Mouse (Mus musculus) liver, adult (tissue): ENCODE measurements at regions not wholly inside any gene's neighbourhood (a gene's known extent, or its start where the extent isn't known, plus 50 kb on each side); places are given as distances from the start of the nearest gene placed in this dataset.

ENCODE experiments used
- GATA4 ChIP-seq: IDR thresholded peaks from 2 replicates; pipeline ENCODE4 v1.6.1; 2014; ENCODE audit warnings: mild to moderate bottlenecking, low read length; ENCODE audit not compliant: insufficient replicate concordance

DNA sequence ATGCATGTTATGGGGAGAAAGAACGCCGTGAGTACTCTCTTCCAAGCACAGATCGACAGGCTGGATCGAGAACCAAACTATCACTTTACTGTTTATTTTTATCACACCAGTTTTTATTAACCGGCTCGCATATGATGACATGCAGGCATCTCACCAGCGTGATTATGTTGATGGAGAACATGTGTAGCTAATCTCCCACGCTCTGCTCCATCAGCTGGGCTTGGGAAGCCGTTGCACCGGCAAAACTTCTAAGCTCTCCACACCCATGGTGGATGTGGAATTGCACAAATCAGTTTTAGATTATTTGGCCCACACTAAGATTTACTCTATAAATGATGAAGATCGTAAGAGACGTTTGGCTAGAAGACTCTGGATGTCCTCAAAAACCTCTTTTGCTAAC is 125.9 kb downstream of the Icos start:
- TF ChIP-seq GATA4, result no peak

DNA sequence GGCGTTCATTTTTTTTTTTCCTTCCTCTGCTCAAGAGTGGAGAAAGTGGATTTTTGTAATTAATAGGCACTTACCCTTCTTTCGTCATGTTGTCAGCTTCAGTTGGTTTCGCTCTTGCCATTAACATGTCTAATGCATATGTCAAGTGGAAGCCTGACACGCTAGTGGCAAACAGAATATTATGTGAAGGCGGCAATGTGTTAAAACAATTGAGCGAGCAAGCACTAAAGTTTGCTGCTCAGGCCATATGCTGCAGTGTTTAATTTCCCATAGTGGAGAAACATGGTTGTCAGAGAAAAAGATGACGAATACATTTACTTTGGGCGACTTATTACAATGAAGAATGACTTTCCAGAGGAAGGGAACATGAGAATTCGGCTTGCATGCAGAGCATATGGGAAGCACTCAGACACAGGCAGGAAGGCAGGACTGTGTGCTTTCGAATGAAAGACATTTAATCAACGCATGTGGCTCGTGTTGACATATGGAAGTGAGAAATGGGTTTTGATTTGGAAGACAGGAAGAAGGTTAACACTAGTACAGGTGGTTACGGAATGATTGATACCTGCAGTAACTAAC is 134.1 kb downstream of the Icos start:
- no peak for TF ChIP-seq GATA4

DNA sequence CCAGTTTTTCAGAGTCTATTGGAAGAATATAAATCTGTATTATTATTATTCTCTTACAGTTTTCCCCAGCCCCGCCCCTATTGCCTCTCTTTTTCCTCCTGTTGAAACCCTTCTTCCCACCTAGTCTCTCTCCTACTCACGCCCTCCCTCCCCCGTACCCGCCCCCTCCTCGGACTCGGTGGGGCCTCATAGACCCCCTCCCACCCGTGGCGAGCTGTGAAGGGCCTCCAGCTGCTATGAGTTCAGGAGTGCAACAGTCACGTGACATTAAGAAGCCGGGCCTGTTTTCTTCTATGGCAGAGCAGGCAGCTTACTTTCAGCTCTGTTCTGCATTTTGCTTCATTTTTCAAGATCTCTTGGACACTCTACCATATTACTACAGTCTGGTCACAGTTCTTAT is 139.8 kb downstream of the Icos start:
- no peak for TF ChIP-seq GATA4

DNA sequence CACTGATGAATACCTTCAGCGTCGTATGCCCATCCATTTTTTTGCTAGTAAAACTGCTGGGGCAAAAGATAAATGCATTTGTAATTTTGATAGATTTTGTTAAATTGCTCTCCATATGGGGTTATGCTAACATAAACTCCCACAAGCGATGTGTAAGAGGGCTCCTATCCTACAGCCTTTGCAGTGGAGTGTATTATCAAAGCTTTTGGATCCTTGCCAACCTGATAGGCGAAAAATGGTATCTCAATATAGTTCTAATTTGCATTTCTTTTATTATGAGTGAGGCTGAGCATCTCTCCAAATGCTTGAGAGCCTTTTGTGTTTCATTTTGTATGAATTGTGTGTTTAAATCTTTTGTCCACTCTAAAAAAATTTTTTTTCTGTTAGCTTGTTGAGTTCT is 140.3 kb downstream of the Icos start:
- no peak for TF ChIP-seq GATA4

DNA sequence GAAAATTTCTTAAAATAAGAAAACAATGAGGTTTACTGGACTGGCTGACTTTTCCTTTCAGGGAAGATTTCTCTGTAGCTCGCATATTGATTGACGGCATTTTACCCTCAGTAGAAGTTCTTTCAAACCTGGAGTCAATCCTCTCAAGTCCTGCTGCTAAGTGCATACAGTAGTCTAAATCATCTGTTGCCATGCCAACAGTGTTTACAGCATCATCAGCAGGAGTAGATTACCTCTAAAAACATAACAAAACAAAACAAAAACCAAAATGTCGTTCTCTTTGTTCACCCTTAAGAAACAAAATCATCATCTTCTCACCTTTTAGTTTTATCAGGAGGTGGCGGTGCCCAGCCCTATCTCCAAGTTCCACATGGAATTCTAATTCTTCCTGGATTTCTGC is 143.8 kb downstream of the Icos start:
- no peak for TF ChIP-seq GATA4

DNA sequence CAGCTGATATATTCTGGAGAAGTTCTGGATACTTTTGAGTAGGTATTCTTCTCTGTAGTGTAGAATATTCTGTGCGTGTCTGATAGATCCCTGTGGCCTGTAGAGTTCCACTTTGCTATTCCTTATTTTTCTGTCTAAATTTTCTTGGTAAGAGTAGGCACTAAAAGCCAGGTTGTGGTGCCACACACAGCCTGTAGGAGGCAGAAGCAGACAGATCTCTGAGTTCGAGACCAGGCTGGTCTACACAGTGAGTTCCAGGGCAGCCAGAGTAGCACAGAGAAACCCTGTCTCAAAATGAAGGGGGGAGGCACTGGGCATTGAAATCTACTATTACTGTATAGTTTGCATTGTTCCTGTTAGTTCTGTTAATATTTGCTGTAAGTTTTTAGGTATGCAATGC is 147.4 kb downstream of the Icos start:
- TF ChIP-seq GATA4, result no peak

DNA sequence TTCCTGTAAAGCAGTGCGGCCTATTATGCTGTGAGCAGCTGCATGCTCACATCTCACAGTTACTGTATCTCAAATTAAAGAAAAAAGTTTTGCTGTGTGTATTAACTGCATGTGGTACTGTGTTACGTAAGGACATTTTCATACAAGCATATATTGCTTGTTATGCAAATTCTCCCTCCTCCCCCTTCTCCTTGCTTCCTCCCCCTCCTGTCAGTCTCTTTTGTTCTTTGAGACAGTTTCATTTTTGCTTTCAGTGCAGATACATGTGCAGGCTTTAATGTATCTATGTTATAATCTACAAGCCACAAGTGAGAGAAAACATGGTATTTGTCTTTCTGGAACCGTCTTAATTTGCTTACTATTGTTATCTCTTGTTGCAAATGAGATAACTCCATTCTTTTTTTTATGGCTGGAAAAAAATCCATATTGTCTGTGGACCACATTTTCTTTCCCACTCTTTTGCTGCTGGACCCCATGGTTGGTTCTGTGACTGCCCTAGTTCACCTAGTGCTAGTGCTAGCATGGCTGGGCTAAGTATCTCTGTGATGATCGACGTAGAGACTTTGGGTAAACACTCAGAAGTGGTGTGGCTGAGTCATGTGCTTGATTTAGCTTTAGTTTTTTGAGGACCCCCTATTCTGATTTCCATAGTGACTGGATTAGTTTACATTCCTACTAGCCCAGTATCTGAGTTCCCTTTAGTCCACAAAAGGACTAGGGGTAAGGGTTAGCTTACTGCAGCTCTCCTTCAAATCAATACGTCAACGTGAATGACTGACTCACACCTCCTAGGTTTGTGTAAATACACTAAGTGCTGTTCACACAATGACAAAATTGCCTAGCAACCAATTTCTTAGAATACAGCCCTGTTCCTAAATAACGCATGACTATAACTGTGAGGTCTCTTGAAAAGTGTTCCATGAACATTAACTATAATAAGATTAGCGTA is 158.1 kb downstream of the Icos start:
- TF ChIP-seq GATA4, result no peak

DNA sequence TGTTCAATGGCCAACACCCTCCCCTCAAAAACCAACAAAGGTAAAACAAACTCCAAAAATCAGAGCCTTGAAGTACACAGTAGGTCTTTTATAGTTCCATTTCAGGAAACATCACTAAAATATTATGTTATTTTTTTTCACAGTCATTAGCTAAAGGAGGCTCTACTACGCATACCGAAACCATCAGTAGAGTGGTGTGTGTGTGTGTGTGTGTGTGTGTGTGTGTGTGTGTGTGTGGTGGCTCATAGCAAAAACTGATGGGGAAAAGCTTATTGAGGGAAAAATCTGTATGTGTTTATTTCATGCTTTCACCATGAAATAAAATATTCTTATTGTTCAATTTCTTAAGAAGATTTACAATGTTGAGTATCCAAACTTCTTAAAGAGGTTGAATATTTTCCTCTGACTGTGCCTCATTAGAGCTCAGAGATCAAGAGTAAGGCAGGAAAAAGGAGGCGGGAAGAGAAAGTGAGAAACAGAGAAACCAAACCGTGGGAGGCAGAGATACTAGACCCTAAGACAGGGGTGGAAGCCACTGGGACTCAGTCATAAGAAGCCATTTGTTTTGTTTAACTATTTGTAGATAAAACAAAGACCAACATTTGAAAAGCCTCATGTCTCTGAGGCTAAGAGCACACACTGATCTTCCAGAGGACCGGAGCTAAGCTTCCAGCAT is 159.6 kb downstream of the Icos start:
- TF ChIP-seq GATA4, result no peak

DNA sequence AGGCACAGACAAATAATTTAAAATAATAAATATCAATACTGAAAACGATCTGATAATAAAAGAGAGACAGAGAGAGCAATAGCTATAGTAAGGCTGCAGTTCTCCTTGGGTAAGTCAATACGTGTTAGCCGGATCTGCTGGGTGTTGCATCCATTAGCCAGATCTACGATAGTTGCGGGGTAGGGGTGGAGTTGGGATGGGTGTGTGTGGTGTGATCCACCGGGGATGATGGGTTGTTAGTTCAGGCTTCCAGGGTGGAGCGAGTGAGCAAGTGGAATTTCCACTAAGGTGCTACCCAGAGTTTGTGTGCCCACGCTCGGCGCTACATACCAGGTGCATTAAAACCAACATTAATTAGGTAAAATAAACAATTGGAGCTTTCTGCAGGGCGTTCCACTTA is 160.2 kb downstream of the Icos start:
- TF ChIP-seq GATA4, result no peak

DNA sequence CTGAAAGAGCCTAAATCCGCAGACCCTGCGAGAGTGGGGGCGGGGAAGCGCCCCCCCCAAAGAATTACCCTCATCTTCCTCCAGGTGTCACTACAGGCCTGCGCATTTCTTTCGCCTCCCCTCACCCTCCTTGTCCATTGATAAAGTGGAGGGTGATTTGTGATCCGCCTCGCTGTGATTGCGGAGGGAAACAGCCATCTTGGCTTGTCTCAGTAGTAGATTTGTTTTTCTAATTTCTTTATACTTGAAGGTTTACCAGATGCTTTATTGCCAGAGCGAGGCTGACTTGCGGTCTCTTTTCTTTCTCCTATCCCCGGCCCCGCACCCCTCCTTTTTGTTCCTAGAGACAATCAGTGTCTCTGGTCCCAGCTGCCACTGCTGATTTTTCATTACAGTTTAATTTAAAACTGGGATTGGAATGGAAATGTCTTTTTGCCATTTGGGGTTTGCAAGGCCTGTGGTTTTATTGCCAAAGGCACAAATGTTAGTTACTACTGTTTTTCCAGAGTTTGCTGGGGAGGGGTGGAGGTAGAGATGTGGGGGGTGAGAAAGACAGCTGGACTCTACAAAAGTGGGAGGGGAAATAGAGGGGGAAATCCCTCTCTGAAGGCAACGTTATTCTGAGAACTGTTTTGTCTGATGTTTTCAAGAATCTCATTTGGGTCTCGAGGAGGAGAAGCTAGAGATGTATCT is 161.7 kb downstream of the Icos start:
- no peak for TF ChIP-seq GATA4

DNA sequence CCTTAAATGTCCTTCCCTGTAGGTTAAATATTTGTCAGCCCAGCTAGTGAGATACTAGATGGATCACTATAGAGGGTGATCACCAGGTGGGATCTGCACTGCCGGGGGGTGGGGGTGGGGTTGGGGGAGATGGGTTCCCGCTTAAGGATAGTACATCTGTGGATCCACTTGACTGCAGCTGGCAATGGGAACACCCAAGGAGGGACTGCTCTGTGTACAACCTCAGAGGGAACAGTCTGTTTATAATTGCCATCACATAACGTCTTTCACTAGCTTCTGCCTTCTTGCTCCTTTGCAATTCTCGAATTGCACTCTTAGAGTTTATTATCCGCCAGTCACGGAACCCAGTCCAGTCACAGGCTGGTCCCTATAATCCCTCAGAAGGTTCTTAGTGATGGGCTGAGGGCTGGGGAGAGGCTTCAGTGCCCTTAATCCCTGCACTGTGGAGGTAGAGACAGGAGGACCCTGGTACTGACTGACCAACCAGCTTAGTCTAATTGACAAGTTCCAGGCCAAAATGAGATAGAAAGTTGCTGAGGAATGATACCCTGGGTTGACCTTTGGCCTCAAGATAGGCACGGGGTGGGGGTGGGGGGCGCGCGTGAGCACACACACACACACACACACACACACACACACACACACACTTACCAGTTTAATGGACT is 162.4 kb downstream of the Icos start:
- TF ChIP-seq GATA4, result no peak

DNA sequence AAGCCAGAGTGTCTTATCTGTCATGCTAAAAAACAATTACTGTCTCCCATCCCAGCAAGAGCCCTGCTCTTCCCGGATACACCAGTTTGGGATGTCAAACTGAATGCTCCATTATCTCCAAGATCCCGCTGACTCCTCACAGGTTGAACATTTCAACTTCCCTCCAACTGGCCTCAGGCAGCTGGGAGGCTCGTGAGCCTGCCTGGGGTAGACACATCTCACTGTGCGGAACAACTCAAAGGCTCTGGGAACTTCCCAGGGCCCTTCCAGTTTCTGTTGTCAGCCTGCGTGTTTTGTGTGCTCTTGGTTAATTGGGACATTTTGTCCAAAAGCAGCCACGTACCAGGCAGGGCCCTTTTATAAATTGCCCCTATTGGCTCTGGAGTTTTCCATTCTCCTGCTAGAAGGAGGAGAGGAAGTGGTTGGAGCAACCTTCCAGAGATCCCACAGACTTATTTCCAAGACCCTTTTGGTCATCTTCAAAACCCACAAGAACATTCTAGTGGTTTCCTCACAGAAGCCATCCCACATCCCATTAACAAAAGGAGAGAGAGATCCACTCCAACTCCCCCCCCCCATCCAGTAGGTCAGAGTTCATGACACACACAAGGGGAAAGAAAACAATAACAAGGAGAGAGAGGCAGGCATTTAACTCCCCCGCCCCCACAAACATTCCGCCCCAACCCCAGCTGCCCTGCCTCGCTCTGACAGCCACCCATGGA is 163.3 kb downstream of the Icos start:
- TF ChIP-seq GATA4, result no peak

DNA sequence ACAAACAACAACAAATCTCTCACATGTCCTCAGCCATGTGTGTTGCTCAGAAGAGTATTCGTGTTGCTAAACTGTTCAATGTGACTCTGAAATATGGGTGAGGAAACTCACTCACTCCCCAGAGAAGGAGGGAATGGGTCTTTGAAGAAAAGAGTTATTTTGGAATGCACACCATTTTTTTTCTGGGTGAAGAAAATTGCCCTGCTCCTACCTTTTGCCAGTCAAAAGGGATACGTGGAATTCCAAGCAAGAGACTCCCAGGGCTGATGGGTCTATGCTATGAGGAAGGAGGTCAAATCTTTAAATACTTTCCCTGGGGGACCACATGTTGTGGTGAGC is 163.8 kb downstream of the Icos start:
- no peak for TF ChIP-seq GATA4

DNA sequence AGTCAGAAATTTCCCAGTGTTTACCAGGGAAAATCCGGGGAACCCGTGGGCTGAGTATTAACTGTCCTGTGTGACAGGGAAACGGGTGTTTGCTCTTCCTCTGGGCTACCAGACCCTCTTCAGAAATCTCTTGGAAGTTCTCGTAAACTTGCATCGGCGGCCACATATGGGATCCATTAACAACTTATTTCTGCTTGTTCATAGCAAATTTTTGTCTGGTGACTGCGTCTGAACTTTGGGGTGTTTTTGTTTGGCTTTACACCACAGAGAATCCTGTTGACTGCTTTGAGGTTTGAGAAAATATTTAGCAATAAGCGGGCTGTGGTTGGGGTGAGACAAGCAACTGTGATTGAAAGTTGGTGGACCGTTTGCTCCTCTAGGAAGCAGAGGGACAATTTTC is 164.2 kb downstream of the Icos start:
- TF ChIP-seq GATA4, result no peak

DNA sequence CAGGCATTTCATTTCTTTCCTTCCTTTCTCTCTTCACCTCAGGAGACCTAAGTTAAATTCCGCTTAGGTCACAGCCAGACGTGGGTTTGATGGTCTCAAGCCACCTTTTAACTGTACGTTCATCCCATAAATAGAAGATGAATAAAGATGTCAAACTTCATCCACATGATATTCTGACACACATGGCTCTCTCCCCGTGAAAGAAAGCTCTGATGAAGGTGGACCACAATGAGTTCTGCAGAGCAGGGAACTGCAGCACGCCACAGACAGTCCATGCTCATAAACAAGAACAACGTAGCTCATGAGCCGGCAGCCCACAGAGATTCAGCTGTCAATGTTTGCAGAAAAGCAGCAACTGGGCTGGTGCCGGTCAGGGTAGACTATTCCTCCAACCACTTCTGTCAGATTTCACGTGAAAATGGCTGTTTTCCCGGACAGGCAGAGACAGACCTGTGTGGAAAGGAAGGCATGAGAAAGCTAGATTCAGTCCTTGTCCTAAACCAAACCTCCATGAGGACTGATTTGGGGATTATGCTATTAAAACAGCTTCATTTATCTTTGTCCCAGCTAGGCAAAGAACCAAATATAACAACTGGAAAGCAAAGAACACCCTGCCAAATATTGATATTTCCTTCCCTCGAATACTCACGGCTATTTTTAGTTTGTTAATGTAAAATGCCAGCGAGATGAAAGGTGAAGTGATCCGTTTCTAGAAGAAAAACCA is 165.5 kb downstream of the Icos start:
- TF ChIP-seq GATA4, result no peak

DNA sequence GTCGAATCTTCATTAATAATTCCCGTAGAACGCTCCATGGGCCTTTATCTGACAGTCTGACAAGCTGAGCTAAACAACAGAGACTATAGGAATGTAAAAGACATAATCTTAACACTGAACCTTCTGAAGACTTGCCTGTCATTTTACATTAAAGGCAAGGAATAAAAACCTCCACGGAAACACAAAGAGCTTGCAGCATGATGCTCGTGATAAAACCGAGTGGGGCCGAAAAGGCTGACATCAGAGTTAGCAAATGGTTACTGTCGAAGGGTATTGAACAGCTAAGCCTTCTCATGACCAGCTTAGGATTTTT is 166.0 kb downstream of the Icos start:
- no peak for TF ChIP-seq GATA4
